Mouse (Mus musculus) activated CD4-positive, CD25-positive, alpha-beta regulatory T cell, adult 4 months (primary cell): ENCODE results near the gene Chsy1. TPM values are rescaled to one million over a fixed set of nuclear protein-coding genes. Genes with fewer than 3 reads are reported as not detected.

Experiments used
- ATAC-seq: one replicate; pipeline ENCODE4 v1.8.0; 2017
- polyA plus RNA-seq, 2 experiments: library from polyadenylated mRNA; unstranded; fragments of 100-300 nt; shearing (Covaris generic); gene quantifications; one replicate each; pipeline ENCODE4 v1.2.1; 2017

Chsy1 gene
- polyA plus RNA-seq, 2 experiments from 2014 or later: 12.3 to 13.3 TPM

DNA sequence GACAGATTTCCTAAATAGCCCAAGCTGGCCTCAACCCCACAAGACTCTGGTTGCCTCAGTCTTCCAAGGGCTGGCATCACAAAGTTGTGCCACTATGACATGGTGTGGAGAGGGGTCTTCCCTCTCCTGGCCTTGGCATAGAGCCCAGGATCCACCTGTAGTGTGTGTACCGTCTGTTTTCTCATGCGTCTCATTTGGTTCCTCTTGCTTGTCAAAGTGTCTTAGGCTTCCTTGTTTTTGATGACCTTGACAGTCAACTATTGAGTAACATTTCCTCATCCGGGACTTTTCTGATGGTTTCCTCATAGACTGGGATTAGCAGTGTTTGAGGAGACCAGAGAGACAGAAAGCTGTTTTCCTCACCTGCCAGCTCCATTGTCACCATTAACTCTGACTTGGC lies 30.8 kb downstream of the Chsy1 start:
- ATAC-seq: no peak

DNA sequence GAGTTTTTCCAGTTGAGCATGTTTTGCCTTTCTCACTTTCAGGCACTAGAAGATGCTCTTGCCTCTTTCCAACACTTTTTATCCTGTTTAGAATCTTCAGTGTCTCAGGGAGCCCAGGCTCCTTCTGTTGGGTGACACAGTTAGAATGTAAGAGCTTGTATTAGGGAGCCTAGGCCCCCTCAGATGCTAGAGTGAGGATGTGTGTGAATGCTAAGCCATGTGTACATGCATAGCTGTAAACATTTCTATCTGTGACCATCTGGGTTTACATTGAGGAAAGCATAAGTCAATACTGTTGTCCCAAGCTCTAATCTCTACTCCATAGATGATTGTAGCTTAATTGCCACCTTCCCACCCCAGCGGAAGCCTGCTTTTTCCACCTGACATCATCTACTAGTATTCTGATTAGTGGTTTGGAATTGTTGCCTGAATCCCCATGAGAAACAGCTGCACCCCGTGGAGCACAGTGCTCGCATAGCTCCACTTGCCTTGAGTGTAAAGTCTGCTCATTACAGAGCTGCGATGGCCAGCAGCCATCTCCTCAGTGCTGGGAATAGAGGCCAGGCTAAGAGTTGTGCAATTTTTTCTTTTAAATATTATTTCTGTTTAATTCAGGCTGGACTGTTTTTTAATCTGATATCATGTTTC lies 31.7 kb downstream of the Chsy1 start:
- no peak for ATAC-seq

DNA sequence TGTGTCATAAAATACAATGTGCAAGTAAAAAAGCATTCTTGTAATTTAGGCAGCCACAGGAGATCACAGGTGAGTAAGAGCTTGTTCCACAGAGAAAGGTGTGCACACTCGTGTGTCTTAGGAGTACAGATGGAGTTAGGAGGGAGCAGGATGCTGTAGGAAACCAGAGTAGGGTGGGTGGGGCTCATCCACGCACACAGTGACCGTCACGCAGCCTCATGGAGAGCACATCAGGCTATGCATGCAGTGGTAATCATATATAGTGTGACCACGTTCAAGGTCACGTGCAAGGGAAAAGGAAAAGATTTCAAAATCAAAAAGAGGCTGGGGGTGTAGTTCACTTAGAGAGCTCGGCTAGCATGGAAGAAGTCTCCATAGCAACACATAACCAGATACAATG lies 33.2 kb downstream of the Chsy1 start:
- no peak for ATAC-seq

DNA sequence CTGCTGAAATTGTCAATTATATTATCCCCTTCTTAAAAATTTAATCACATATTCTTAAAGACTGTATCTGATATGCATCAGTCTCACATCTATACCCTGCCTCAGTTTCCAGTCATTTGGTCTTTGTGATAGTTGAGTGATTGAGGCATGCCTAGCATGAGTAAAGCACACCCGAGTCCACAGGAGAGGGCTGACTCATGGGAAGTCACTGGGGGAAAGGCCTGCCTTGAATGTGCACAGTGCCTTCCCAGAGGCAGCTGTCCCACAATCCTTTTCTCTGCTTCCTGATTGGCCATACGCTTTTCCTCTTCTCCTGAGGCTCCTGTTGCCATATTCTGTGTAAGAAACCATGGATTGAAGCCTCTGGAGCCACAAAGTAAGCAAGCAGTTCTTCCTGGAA lies 35.2 kb downstream of the Chsy1 start:
- no peak for ATAC-seq

DNA sequence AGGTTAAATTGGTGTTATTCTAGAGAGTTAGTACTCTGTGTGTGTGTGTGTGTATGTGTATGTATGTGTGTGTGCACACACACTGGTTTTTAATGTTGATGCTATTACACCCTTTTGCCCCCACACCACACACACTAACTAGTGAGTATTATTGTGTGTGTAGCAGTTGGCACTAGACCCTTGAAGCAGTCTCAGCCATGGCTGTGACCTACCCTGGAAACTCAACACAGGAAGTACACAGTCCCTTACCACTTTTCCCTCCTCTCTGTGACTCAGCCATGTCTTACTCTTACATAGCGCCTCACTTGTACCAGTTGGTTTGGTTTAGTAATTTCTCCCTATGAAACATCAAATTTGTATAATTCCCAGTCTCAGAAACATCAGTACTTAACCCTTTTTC lies 37.8 kb downstream of the Chsy1 start:
- no peak for ATAC-seq

DNA sequence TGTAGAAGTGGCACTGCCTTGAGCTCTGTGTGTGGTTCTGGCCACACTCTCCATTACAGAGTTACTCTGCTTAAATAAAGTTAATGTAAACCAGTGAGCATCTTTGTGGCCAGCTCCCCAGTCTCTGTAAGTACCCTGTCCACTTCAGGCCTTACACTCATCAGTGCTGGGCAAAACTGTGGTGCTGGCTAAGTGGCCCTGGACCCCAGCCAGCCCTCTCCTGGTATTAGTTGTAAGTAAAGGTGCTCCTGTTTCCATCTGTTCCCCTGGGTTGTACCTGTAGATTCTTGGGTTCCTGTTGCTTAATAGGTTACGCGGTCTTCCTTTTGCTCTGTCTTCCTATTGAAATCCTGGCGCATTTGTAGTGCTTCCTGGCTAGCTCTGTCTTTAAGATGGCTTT lies 38.5 kb downstream of the Chsy1 start:
- ATAC-seq: no peak

DNA sequence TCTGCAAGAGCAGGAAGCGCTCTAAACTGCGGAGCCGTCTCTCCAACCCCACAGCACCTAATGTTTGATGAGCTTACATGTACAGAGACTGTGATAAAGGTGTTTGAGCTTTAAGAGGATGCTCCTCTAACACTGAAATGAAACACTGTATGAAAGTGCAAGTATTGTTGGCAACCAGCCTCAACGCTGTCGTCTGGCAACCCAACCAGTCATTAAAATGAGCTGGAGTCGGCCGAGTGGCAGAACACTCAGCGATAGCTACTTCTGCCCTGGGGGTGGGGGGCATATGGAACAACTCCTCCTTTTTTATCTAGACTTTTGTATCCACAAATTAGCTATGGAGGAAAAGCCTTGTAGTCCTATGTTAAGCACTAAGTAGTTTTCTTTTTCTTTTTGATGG lies 40.2 kb downstream of the Chsy1 start:
- ATAC-seq: no peak

DNA sequence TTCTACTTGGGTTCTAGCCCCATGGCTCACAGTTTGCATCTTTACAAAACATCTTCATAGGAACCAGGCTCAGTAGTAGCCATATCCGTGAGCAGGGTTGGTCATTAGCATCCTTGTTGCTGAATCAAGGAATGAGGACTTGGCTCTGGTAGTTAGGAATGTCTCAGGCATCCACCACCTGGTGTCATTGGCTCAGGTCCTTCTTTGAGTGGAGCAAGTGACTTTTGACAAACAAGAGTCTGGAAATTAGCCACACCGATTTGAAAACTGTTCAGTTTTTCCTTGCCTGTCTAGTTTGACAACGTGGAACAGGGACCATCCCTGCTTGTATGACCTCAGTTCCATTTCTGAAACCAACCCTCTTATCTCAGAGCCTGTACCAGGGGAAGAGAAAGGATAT lies 41.1 kb downstream of the Chsy1 start:
- no peak for ATAC-seq

DNA sequence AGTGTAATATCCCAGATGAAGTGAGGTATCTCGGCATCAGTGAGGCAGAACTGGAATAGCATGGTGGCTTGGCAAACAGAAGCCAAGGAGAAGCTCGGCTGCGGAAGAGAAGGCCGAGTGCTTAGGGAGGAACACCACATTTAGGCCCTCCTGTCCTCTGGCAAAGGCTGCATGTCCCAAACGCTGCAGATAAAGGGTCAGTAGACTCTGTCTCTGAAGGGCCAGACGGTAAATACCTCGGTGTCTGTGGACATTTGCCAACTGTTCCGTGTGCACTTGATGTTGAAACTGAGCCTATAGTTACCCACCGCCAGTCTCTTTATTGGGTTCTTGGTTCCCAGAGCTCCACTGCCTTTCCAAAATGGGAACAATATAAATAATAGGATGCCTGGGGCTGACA lies 48.1 kb downstream of the Chsy1 start:
- ATAC-seq: no peak

DNA sequence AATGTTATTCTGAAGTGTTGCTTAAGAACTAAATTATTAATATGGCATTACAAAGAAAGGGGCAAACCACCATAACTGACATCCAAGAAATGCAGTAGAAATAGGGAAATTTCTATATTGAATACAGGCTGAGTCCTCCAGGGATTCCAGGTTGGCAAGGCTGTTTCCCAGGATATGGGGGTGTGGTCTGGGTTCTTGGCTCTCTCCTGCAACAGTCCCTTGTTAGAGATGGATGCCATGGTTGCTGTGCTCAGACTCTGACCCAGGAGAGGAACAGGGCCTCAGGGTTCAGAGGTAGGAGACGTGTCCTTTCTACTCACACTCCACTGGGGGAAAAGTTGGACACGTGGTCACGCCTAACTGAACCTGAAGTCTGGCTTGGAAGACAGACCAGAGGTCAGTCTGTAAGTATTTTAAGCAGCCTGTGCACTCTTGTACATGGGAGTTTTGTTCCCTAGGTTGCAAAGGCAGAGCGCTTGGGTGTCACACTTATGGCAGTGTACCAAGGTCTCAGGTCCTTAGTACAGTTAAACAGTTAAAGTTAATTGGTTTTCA lies 48.6 kb downstream of the Chsy1 start:
- ATAC-seq: no peak

DNA sequence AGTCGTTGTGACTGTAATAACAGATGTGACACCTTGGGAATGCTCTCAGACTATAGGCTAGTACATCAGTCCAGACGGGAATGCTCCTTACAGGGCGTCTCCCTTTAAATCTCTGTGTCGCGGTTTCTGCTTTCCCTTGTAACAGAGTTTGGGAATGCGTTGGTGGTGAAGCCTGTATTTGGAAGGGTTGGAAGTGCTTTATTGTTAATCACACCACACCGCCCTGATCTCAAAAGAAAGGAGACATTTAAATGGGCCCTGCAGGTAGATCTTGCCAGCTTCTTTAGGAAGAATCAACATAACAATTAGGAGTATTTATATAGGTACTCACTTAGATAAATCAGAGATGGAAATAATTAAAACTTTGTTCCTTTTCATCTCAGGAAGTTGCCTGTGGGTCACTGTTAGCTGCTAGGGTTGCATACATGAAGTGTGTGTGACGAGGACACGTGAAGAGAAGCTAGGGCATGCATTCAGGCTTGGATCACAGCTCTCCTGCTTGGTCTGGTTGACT lies 49.4 kb downstream of the Chsy1 start:
- ATAC-seq: no peak

DNA sequence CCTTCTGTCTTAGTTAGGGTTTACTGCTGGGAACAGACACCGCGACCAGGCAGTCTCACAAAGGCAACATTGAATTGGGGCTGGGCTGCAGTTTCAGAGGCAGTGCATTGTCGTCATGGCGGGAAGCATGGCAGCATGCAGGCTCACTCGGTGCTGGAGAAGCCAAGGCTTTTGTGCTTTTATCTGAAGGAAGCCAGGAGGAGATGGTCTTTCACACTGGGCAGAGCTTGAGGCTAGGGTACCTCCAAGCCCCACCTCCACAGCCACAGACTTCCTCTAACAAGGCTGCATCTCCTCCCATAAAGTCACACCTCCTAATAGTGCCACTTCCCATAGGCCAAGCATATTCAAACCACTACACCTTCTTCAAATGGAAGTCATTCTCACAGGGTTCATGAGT lies 50.6 kb downstream of the Chsy1 start:
- ATAC-seq: no peak

DNA sequence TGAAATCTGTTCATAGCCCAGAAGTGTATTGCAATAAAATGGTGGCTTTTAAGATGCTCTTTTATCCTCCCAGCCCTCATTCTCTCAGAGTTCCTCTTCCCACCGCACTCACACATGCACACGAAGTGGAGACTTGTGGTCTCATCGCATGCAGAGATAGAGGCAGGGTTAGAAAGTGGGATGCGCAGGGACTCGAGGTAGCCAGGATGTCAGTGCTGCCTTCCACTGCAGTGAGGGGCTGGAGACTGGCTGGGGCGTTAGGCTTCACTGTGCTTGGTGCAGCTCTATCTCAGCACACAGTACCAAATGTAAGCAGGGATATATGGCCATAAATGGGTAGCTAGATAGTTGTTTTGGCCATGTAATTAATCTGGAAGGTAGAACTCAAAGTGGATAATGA lies 52.5 kb downstream of the Chsy1 start:
- no peak for ATAC-seq

DNA sequence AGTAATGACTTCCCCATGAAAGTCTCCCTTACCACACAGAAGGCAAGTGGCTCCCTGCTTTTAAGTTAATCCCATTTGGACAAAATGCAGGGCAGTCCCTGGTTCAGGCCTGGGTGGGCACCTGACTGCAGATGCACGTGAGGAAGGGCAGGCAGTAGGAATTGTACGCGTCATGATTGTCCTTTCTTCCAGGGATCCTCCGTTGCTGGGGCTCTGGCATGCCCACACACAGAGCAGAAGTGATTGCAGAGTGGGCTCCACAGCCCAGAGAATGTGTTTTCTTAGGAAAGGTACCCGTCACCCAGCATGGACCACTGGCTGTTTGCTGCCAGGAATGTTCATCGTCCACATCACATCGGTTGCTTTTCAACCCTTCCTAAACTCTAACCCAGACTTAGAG lies 53.2 kb downstream of the Chsy1 start:
- ATAC-seq: no peak

DNA sequence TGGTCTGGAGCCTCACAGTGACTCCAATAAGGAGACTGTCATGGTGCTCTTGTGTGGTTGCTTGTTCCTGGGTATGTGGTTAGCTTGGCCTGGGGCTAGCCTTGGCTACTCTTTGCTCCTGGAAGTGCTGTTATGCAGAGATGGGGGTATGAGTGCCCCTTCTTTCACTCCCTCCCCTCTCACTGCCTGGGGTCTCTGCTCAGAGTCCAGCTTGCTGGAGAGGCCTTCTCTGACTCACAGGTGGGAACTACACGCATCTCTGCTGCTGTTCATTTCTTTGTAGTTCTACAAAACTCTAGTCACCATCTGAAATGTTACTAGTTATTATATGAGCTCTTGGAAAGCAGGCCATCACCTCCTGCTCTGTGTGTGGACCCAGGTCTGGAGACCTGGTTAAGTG lies 53.7 kb downstream of the Chsy1 start:
- ATAC-seq: no peak

DNA sequence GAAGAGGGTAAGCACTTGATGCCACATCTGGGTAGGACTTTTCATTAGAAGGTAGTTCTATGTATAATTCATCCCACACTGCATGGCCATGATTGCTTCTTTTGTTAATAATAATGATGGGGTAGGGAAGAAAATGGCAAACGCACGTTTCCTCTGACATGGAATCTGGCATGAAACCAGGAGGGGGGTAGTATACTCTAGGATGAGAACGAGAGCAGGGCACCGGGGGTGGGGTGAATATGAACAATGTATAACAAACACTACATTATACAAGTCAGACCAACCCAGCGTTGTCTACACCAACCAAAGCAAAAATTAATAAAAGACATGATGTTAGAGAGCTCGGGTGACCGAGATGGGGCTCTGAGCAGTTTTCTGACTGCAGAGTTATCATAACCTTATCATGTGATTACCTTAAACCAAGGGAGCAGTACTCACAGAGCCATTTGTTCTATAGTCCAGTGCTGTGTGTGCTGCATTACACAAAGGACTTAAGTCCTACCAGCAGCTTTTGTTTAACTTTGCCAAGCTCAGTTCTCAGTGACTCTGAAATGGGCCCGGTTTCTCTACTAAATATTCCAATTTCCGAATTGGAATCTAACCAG lies 55.2 kb downstream of the Chsy1 start:
- no peak for ATAC-seq

DNA sequence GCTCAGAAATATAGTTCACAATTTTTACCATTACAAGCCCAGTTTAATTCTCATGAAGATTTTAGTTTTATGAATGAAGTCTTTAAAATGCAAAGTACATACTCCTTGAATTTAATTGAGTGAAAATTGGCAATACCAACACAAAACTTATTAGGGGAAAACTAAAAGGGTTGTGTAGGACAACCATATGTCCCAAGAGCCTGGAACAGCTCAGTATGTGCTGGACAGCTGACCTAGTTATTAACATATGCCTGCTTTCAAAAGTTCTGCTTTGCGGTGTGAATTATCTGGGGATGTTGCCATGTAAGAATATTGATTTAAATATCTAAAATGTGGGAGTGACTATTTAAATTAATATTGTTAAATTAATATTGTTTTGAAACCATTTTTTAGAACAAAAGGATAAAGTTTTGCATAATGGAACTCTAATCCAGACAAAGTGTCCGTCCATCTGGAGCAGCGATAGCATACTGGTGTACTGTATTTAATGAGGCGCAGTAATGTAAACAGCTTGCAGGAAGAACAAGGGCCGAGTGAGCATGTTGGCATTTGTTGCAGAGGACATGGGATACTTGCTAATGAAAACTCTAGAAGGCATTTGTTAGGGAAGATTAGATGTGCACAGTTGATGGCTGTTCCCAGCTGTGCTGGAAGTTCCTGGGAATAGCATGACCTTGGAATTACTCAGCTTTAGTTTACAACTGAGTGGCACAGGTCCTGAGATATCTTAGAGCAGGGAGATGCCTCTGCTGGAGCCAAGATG lies 55.9 kb downstream of the Chsy1 start:
- ATAC-seq: no peak

DNA sequence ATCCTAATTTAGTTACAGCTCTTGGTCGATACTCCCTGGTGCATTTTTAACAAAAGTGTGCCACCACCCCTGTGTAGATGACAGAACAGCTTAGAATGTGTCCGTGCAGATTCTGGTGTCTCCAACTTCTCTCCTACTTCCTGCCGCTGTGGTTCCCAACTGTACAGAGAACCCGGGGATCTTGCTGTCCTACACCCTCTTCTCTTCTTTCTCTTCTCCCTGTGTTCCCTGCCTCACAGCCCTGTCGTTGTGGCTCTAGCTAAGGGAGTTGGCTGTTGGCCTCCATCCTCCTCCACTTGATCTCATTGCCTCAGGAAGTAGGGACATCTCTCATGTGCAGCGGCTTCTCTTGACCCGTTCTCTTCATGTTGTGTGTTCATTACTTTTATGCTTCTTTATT lies 59.6 kb downstream of the Chsy1 start:
- no peak for ATAC-seq

DNA sequence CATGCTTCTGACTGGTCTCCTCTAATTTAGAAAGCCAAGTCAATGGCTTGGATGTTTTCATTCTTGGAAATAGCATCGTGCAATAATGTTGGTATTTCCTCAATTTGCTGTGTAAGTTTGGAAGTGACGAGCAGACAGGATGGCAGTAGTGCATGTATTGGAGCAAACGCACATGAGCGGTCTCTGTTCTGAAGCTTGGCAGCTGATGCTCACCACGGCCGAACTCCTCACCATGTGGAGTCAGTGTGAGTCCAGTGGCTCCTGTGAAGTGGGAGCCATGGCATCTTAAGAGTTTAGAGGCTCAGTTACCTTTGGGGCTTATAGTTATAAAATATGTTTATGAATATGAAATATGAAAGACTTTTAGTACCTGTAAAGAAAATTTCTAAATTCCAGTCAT lies 60.2 kb downstream of the Chsy1 start:
- no peak for ATAC-seq

DNA sequence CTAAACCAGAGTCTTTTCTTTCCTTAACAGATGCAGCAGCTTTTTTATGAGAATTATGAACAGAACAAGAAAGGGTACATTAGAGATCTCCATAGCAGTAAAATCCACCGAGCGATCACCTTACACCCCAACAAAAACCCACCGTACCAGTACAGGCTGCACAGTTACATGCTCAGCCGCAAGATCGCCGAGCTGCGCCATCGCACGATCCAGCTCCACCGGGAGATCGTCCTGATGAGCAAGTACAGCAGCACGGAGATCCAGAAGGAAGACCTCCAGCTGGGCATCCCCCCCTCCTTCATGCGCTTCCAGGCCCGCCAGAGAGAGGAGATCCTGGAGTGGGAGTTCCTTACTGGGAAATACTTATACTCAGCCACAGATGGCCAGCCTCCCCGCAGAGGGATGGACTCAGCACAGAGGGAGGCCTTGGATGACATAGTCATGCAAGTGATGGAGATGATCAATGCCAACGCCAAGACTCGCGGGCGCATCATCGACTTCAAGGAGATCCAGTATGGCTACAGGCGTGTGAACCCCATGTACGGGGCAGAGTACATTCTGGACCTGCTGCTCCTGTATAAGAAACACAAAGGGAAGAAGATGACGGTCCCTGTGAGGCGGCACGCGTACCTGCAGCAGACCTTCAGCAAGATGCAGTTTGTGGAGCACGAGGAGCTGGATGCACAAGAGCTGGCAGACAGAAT lies 61.6 kb downstream of the Chsy1 start:
- ATAC-seq: no peak

DNA sequence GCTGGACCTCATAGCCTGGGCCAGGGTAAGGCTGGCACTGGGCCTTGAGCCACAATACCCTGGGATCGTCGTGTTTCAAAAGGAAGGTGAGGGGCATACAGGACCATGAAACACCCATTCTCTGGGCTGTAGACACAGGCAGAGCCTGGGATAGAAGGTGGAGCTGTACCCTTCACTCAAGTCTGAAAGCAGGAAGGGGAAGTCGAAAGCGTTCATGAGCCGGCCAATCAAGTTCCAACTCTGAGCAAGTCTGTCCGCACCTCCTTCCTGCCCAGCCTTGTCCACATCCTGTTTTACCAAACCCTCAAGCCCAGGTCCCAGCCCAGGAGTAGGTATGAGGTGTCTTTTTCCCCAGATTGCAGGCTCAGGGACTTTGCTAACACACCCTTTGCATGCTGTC lies 66.4 kb downstream of the Chsy1 start:
- peak; percentile 61 for ATAC-seq

DNA sequence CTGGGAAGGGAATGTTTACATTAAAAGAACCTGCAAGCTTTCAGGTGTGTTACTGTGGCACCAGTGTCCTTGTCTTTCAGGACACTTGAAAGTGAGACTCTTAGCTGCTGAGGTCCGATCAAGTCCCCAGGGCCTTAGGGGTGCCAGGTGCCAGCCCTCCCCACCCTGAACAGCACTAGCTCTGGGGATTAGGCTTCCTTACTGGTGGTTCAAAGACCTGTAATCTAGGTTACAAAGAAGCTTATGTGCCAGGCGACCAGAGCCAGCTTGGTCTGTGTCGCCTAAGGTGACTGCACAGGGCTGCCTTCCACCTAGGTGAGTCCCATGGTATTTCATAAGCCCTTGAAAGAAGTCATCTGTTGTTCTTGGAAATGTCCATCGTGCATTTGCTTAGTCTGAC lies 66.9 kb downstream of the Chsy1 start:
- ATAC-seq: no peak

DNA sequence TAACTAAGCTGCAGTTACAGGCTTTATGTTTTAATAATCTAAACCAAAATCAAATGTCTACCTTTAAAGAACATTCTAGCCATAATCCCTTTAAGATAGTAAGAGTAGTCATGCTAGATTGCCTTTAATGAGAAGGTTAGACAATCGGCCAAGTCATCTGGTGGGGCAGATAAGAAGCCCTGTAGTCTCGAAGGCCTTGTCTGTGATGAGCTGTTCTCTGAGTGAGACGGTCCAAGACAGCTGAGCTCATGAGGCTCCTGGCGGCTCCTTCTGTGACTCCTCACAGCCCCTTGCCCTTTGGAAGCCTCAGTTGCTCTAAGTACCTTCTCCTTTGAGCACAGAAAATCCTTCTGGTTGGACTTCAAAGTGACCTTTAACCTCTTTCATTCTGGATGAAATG lies 67.6 kb downstream of the Chsy1 start:
- no peak for ATAC-seq
